Mouse (Mus musculus) thymus, adult 18-20 months (tissue): ENCODE data around the gene Has3.

ENCODE experiments used
- DNase-seq, 2 experiments: peaks; one replicate each; pipeline ENCODE4 v3.0.0; 2022; ENCODE audit warnings: mixed read lengths in 2 of 2

Has3 gene

GRCm38 (mm10) chr8:106932376-106933065, 62.5 kb downstream of the Has3 start:
- no peak for DNase-seq

GRCm38 (mm10) chr8:106933506-106934143, 63.6 kb downstream of the Has3 start:
- DNase-seq: no peak
